Comparison of ENCODE assay signal across 26 mouse cellular contexts in the genomic region with DNA sequence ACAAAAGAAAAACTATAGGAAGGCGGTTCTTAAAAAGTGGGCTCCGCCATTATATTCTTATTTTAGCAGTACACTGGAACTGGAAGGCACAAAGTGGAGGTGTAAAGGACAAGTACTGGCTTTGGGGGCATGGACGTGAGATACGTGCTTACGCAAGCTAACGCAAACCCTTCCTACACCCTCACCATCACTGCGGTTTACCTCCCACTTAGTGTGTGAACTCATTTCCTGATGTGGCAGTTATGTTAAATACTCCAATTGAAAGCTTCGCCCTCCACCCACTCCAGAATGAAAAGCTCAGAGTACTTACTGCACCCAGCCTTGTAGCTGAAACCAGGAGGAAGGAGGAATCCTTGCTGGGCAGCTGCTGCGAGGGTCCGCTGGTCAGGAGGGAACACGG.
DNase-seq lines count a peak whose midpoint lies in the region; ATAC-seq and TF ChIP-seq lines count a peak whose summit lies in the region.
"Had no signal": no experiment of that assay in that cellular context is flagged by ENCODE, and none has a peak within 500 bp of the region (broad histone marks: within the 10 kb centered on the region; RNA-seq: fewer than 3 reads in every experiment).

No protein-coding gene starts in this region.

- WGBS in heart, embryonic 11.5 days (ENCODE audit: insufficient replicate concordance) = 92% methylated on average over 11 of the region's 11 CpGs
- WGBS in hindbrain, embryonic 13.5 days = 91% methylated on average over 11 of the region's 11 CpGs

- H3K9me3 ChIP-seq in heart, embryonic 11.5 days (replicated peaks; ENCODE audit: control insufficient read depth, low read length) = no peaks in the 10 kb centered on the region
- H3K9me3 ChIP-seq in hindbrain, embryonic 13.5 days = no peaks in the 10 kb centered on the region
- H3K9me3 ChIP-seq: embryonic facial prominence, embryonic 13.5 days; embryonic facial prominence, embryonic 15.5 days; forebrain, embryonic 10.5 days; forebrain, embryonic 12.5 days had no signal

- H3K9ac ChIP-seq in heart, embryonic 11.5 days (ENCODE audit: low read depth, low read length) = no peak overlapping the region
- H3K9ac ChIP-seq in hindbrain, embryonic 13.5 days = no peak overlapping the region
- H3K9ac ChIP-seq: embryonic facial prominence, embryonic 13.5 days; embryonic facial prominence, embryonic 15.5 days; forebrain, embryonic 12.5 days had no signal

- ATAC-seq in heart, embryonic 11.5 days (replicated peaks; ENCODE audit: insufficient number of reproducible peaks, low FRiP score, low TSS enrichment) = no peak
- ATAC-seq in hindbrain, embryonic 13.5 days (ENCODE audit: low FRiP score) = no peak
- ATAC-seq: forebrain, embryonic 14.5 days; forebrain, embryonic 16.5 days had no signal

- no peaks in the 10 kb centered on the region for H3K4me1 ChIP-seq in heart, embryonic 11.5 days (ENCODE audit: control insufficient read depth, insufficient read depth, low read length)
- no peaks in the 10 kb centered on the region for H3K4me1 ChIP-seq in hindbrain, embryonic 13.5 days (replicated peaks)
- H3K4me1 ChIP-seq: embryonic facial prominence, embryonic 13.5 days; embryonic facial prominence, embryonic 15.5 days; forebrain, embryonic 12.5 days had no signal

- intact Hi-C loops in left cerebral cortex, adult 2 months (cut with DNase I) = no loop called here

- H3K27me3 ChIP-seq in heart, embryonic 11.5 days (ENCODE audit: control insufficient read depth, insufficient read depth, low read length) = no peaks in the 10 kb centered on the region
- H3K27me3 ChIP-seq in hindbrain, embryonic 13.5 days = no peaks in the 10 kb centered on the region
- H3K27me3 ChIP-seq: embryonic facial prominence, embryonic 13.5 days; embryonic facial prominence, embryonic 15.5 days; forebrain, embryonic 12.5 days had no signal

- no peak overlapping the region for H3K27ac ChIP-seq in heart, embryonic 11.5 days (ENCODE audit: low read depth, low read length)
- H3K27ac ChIP-seq in hindbrain, embryonic 13.5 days = no peak overlapping the region
- H3K27ac ChIP-seq in left cerebral cortex, adult 2 months = no peak overlapping the region
- H3K27ac ChIP-seq: embryonic facial prominence, embryonic 15.5 days; forebrain, embryonic 10.5 days; forebrain, embryonic 12.5 days had no signal

- no peak for TF ChIP-seq CTCF in left cerebral cortex, adult 2 months (IDR thresholded peaks at IDR 0.05)

- no peak overlapping the region for H3K4me2 ChIP-seq in heart, embryonic 11.5 days
- H3K4me2 ChIP-seq in hindbrain, embryonic 13.5 days = no peak overlapping the region
- H3K4me2 ChIP-seq: embryonic facial prominence, embryonic 13.5 days; embryonic facial prominence, embryonic 15.5 days; forebrain, embryonic 12.5 days had no signal

- H3K4me3 ChIP-seq in heart, embryonic 11.5 days (ENCODE audit: low read depth, low read length) = no peak overlapping the region
- H3K4me3 ChIP-seq in hindbrain, embryonic 13.5 days = no peak overlapping the region
- no peak overlapping the region for H3K4me3 ChIP-seq in left cerebral cortex, adult 2 months
- H3K4me3 ChIP-seq: embryonic facial prominence, embryonic 13.5 days; embryonic facial prominence, embryonic 15.5 days; erythroblast, embryonic 14.5 days; forebrain, embryonic 10.5 days; forebrain, embryonic 12.5 days had no signal

- no peaks in the 10 kb centered on the region for H3K36me3 ChIP-seq in heart, embryonic 11.5 days (ENCODE audit: control insufficient read depth, insufficient read depth, low read length)
- H3K36me3 ChIP-seq in hindbrain, embryonic 13.5 days = no peaks in the 10 kb centered on the region
- H3K36me3 ChIP-seq: embryonic facial prominence, embryonic 13.5 days; embryonic facial prominence, embryonic 15.5 days; G1E had no signal

- DNase-seq in heart, adult 11 months = peak; percentile 60
- peak; percentile 13 for DNase-seq in 416B (ENCODE audit: low read depth)
- peak; percentile 86 for DNase-seq in ES-CJ7 (ENCODE audit: low read depth, low spot score)
- peak; percentile 68 for DNase-seq in R1 (ENCODE audit: low read depth, low spot score)
- no peak for DNase-seq in urinary bladder, postnatal 36 days (ENCODE audit: low spot score in 2 of 2)
- DNase-seq in left cerebral cortex, adult 2 months (ENCODE audit: extremely low spot score in 1 of 2, low spot score in 2 of 2) = no peak
- DNase-seq: adrenal gland, adult 2 months; adrenal gland, postnatal 10 days; adrenal gland, postnatal 25 days; cerebellum, adult 11 months; cerebellum, adult 18-20 months; cerebellum, adult 8-10 months; cerebellum, adult 9-11 months; cerebellum, postnatal 14 days; cerebellum, postnatal 36 days; embryo, embryonic 11 days had no signal

Comparison
In these comparisons a context has a peak if more than half of its experiments do, and no peak if none do; other contexts are left out.
1. DNase-seq: peak in heart, adult 11 months (single experiment), 416B (single experiment), ES-CJ7 (single experiment) and R1 (single experiment); none in urinary bladder, postnatal 36 days (0 of 2) and left cerebral cortex, adult 2 months (0 of 2).